Mouse (Mus musculus) neural tube, embryonic 12.5 days (tissue): ENCODE measurements around the gene Ext2. TPM values are rescaled to one million over a fixed set of nuclear protein-coding genes. Genes with fewer than 3 reads are reported as not detected.

Source experiments
- ATAC-seq: fragments of 200-750 bp; cut with Nextera tagmentation; 2 replicates; pipeline ENCODE4 v1.8.0; 2017; ENCODE audit warnings: low read depth, mild to moderate bottlenecking, moderate TSS enrichment, moderate library complexity; ENCODE audit not compliant: low FRiP score
- H3K27ac ChIP-seq: fragments of 300-500 bp; sonication (generic); 2 replicates; pipeline ENCODE4 v1.5.1; 2016
- H3K27me3 ChIP-seq: fragments of 300-500 bp; sonication (generic); replicated peaks from 2 replicates; pipeline ENCODE4 v1.6.1; 2016; ENCODE audit warnings: mild to moderate bottlenecking
- H3K36me3 ChIP-seq: fragments of 300-500 bp; sonication (generic); 2 replicates; pipeline ENCODE4 v1.6.1; 2016; ENCODE audit warnings: mild to moderate bottlenecking
- H3K4me1 ChIP-seq: fragments of 300-500 bp; sonication (generic); 2 replicates; pipeline ENCODE4 v1.6.1; 2016
- H3K4me2 ChIP-seq: fragments of 300-500 bp; sonication (generic); replicated peaks from 2 replicates; pipeline ENCODE4 v1.6.1; 2016; ENCODE audit warnings: mild to moderate bottlenecking
- H3K4me3 ChIP-seq: fragments of 300-500 bp; sonication (generic); 2 replicates; pipeline ENCODE4 v1.5.1; 2016
- H3K9ac ChIP-seq: fragments of 300-500 bp; sonication (generic); 2 replicates; pipeline ENCODE4 v1.6.1; 2016; ENCODE audit warnings: mild to moderate bottlenecking
- H3K9me3 ChIP-seq: fragments of 300-500 bp; sonication (generic); 2 replicates; pipeline ENCODE4 v1.6.1; 2016; ENCODE audit warnings: mild to moderate bottlenecking
- WGBS: fragments of 180-500 bp; shearing (Covaris S2); methylation state at CpG from one replicate; pipeline ENCODE4 v1.1.7; 2016; 5-methylcytosine and 5-hydroxymethylcytosine counted together
- polyA plus RNA-seq: library from polyadenylated mRNA; unstranded; fragments of >200 nt; fragmentation: Nextera tagmentation; extraction: Ambion mirVana; gene quantifications from 2 replicates; pipeline ENCODE4 v1.2.1, GENCODE M21; 2016

Gene Ext2
- 71.0 and 76.9 TPM in 2 replicates for polyA plus RNA-seq

- H3K36me3 ChIP-seq = peaks cover 5% of the 10 kb centered on the region; the same call in 1 of the 2 replicates
- peak; percentile 89 for ATAC-seq
- H3K9ac ChIP-seq = peak within 1 kb of the TSS; percentile 95
- no peaks in the 10 kb centered on the region for H3K9me3 ChIP-seq
- H3K4me2 ChIP-seq = peak within 1 kb of the TSS; percentile 78
- H3K4me3 ChIP-seq = peak within 1 kb of the TSS; percentile 88
- 3% methylated on average over 65 of the region's 66 CpGs for WGBS
- H3K27me3 ChIP-seq = no peaks in the 10 kb centered on the region
- H3K4me1 ChIP-seq = peaks cover 11% of the 10 kb centered on the region
- H3K27ac ChIP-seq = no peak within 1 kb of the TSS
These were observed at the start of gene Ext2 for GRCm38 (mm10) chr2:93822045-93822749. Gene Ext2, minus strand, starts transcription at chr2:93822568.

GRCm38 (mm10) chr2:93871411-93871925, 49.1 kb upstream of the Ext2 start:
- Histone ChIP-seq H3K9ac (no peak overlapping the region), H3K4me2 (no peak overlapping the region), H3K36me3 (no peaks in the 10 kb centered on the region), H3K27me3 (no peaks in the 10 kb centered on the region), H3K9me3 (no peaks in the 10 kb centered on the region), H3K27ac (no peak overlapping the region), H3K4me1 (peaks cover 14% of the 10 kb centered on the region), H3K4me3 (no peak overlapping the region)
- no peak for ATAC-seq
- 89% methylated on average over 4 of the region's 4 CpGs for WGBS

GRCm38 (mm10) chr2:93870842-93871241, 48.5 kb upstream of the Ext2 start:
- ATAC-seq = peak; percentile 39
- WGBS = 38% methylated on average over 4 of the region's 4 CpGs

GRCm38 (mm10) chr2:93869107-93869600, 46.8 kb upstream of the Ext2 start, which contains the start of gene Accsl:
Gene Accsl, minus strand, starts transcription at chr2:93869157.
- no peak for ATAC-seq
- H3K27me3 ChIP-seq = no peaks in the 10 kb centered on the region
- no peak within 1 kb of the TSS for H3K4me2 ChIP-seq
- H3K36me3 ChIP-seq = no peaks in the 10 kb centered on the region
- H3K4me3 ChIP-seq = no peak within 1 kb of the TSS
- WGBS = 68% methylated on average over 7 of the region's 7 CpGs
- H3K4me1 ChIP-seq = peaks cover 11% of the 10 kb centered on the region
- H3K27ac ChIP-seq = no peak within 1 kb of the TSS
- no peak within 1 kb of the TSS for H3K9ac ChIP-seq
- no peaks in the 10 kb centered on the region for H3K9me3 ChIP-seq

More at GRCm38 (mm10) chr2:93870842-93871241, 48.5 kb upstream of the Ext2 start:
- no peak overlapping the region for H3K27ac ChIP-seq
- peaks cover 14% of the 10 kb centered on the region for H3K4me1 ChIP-seq
- no peak overlapping the region for H3K4me2 ChIP-seq
- no peaks in the 10 kb centered on the region for H3K9me3 ChIP-seq
- H3K36me3 ChIP-seq = no peaks in the 10 kb centered on the region
- H3K27me3 ChIP-seq = no peaks in the 10 kb centered on the region
- H3K4me3 ChIP-seq = no peak overlapping the region
- no peak overlapping the region for H3K9ac ChIP-seq

GRCm38 (mm10) chr2:93868566-93868965, 46.2 kb upstream of the Ext2 start:
- ATAC-seq = no peak
- no peak overlapping the region for H3K9ac ChIP-seq

GRCm38 (mm10) chr2:93863229-93863628, 40.9 kb upstream of the Ext2 start:
- Histone ChIP-seq H3K9me3 (no peaks in the 10 kb centered on the region), H3K27me3 (no peaks in the 10 kb centered on the region), H3K4me1 (no peaks in the 10 kb centered on the region), H3K9ac (no peak overlapping the region), H3K4me2 (no peak overlapping the region), H3K4me3 (no peak overlapping the region), H3K27ac (no peak overlapping the region), H3K36me3 (no peaks in the 10 kb centered on the region)
- 65% methylated on average over 4 of the region's 4 CpGs for WGBS
- ATAC-seq = no peak

More at GRCm38 (mm10) chr2:93868566-93868965, 46.2 kb upstream of the Ext2 start:
- H3K27me3 ChIP-seq = no peaks in the 10 kb centered on the region
- peaks cover 5% of the 10 kb centered on the region for H3K4me1 ChIP-seq
- H3K4me3 ChIP-seq = no peak overlapping the region
- WGBS = 87% methylated on average over 11 of the region's 11 CpGs
- no peaks in the 10 kb centered on the region for H3K36me3 ChIP-seq
- no peak overlapping the region for H3K4me2 ChIP-seq
- no peaks in the 10 kb centered on the region for H3K9me3 ChIP-seq
- H3K27ac ChIP-seq = no peak overlapping the region

- Histone ChIP-seq H3K9me3 (no peaks in the 10 kb centered on the region), H3K27ac (no peak overlapping the region), H3K27me3 (no peaks in the 10 kb centered on the region), H3K4me2 (no peak overlapping the region), H3K4me3 (no peak overlapping the region), H3K9ac (no peak overlapping the region), H3K36me3 (no peaks in the 10 kb centered on the region), H3K4me1 (no peaks in the 10 kb centered on the region)
- WGBS = 76% methylated on average over 12 of the region's 12 CpGs
- ATAC-seq = no peak
These were observed 36.5 kb upstream of the Ext2 start for GRCm38 (mm10) chr2:93858845-93859244.

GRCm38 (mm10) chr2:93851303-93851702, 28.9 kb upstream of the Ext2 start:
- Histone ChIP-seq H3K4me1 (peaks cover 17% of the 10 kb centered on the region), H3K27ac (no peak overlapping the region), H3K27me3 (no peaks in the 10 kb centered on the region), H3K9ac (no peak overlapping the region), H3K4me3 (no peak overlapping the region), H3K4me2 (no peak overlapping the region), H3K36me3 (peaks cover 3% of the 10 kb centered on the region; the same call in 1 of the 2 replicates), H3K9me3 (no peaks in the 10 kb centered on the region)
- WGBS = 94% methylated on average over 1 of the region's 1 CpGs
- no peak for ATAC-seq

- no peaks in the 10 kb centered on the region for H3K9me3 ChIP-seq
- peaks cover 17% of the 10 kb centered on the region for H3K4me1 ChIP-seq
- H3K4me2 ChIP-seq = peak overlapping the region; percentile 73
- H3K27me3 ChIP-seq = no peaks in the 10 kb centered on the region
- 49% methylated on average over 13 of the region's 13 CpGs for WGBS
- no peak overlapping the region for H3K4me3 ChIP-seq
- H3K9ac ChIP-seq = no peak overlapping the region
- H3K27ac ChIP-seq = no peak overlapping the region
- ATAC-seq = no peak
- peaks cover 3% of the 10 kb centered on the region; the same call in 1 of the 2 replicates for H3K36me3 ChIP-seq
These were observed 28.1 kb upstream of the Ext2 start for GRCm38 (mm10) chr2:93850317-93850944.

GRCm38 (mm10) chr2:93849505-93850089, 27.2 kb upstream of the Ext2 start, which contains the start of gene Accs:
Gene Accs, minus strand, starts transcription at chr2:93849943.
- under 1% methylated on average over 28 of the region's 28 CpGs for WGBS
- Histone ChIP-seq H3K27me3 (no peaks in the 10 kb centered on the region), H3K36me3 (peaks cover 4% of the 10 kb centered on the region), H3K9me3 (no peaks in the 10 kb centered on the region), H3K4me3 (peak within 1 kb of the TSS; percentile 56), H3K4me2 (peak within 1 kb of the TSS; percentile 73), H3K27ac (peak within 1 kb of the TSS; percentile 46; the same call in 1 of the 2 replicates), H3K4me1 (peaks cover 17% of the 10 kb centered on the region), H3K9ac (peak within 1 kb of the TSS; percentile 83)
- peak; percentile 80 for ATAC-seq

GRCm38 (mm10) chr2:93841349-93841748, 19.0 kb upstream of the Ext2 start:
- H3K4me3 ChIP-seq = no peak overlapping the region
- no peaks in the 10 kb centered on the region; the same call in 1 of the 2 replicates for H3K4me1 ChIP-seq
- H3K4me2 ChIP-seq = no peak overlapping the region
- H3K9me3 ChIP-seq = no peaks in the 10 kb centered on the region
- H3K27ac ChIP-seq = no peak overlapping the region
- H3K27me3 ChIP-seq = no peaks in the 10 kb centered on the region
- WGBS = 94% methylated on average over 3 of the region's 3 CpGs
- no peak overlapping the region for H3K9ac ChIP-seq
- no peak for ATAC-seq
- H3K36me3 ChIP-seq = peaks cover 67% of the 10 kb centered on the region

- Histone ChIP-seq H3K27me3 (no peaks in the 10 kb centered on the region), H3K9me3 (no peaks in the 10 kb centered on the region), H3K4me3 (no peak overlapping the region), H3K36me3 (peaks cover 79% of the 10 kb centered on the region), H3K4me2 (no peak overlapping the region), H3K27ac (no peak overlapping the region), H3K4me1 (no peaks in the 10 kb centered on the region), H3K9ac (no peak overlapping the region)
- ATAC-seq = no peak
- WGBS = 81% methylated on average over 6 of the region's 6 CpGs
These were observed 17.7 kb upstream of the Ext2 start for GRCm38 (mm10) chr2:93840109-93840508.
